Mouse (Mus musculus) right cerebral cortex, postnatal 25 days (tissue): Measurements from ENCODE around the gene Tbl1x.

ENCODE experiments used
- DNase-seq: peaks from one replicate; pipeline ENCODE4 v3.0.0; 2022

The Tbl1x gene

GRCm38 (mm10) chrX:77613041-77613440 lies 102.2 kb downstream of the Tbl1x start:
- no peak for DNase-seq

GRCm38 (mm10) chrX:77615735-77616293 lies 105.0 kb downstream of the Tbl1x start:
- DNase-seq: no peak

- no peak for DNase-seq
Observed at GRCm38 (mm10) chrX:77617368-77618144, 106.7 kb downstream of the Tbl1x start.

- DNase-seq: no peak
Observed at GRCm38 (mm10) chrX:77630439-77630838, 119.6 kb downstream of the Tbl1x start.

GRCm38 (mm10) chrX:77636499-77636898 lies 125.7 kb downstream of the Tbl1x start:
- DNase-seq: no peak

- DNase-seq: peak; percentile 12
Observed at GRCm38 (mm10) chrX:77638076-77638475, 127.3 kb downstream of the Tbl1x start.

GRCm38 (mm10) chrX:77640301-77640700 lies 129.5 kb downstream of the Tbl1x start:
- no peak for DNase-seq

- DNase-seq: no peak
Observed at GRCm38 (mm10) chrX:77646164-77646563, 135.4 kb downstream of the Tbl1x start.

- no peak for DNase-seq
Observed at GRCm38 (mm10) chrX:77650246-77650645, 139.4 kb downstream of the Tbl1x start.

GRCm38 (mm10) chrX:77662030-77662429 lies 151.2 kb downstream of the Tbl1x start:
- DNase-seq: no peak

GRCm38 (mm10) chrX:77663276-77663675 lies 152.5 kb downstream of the Tbl1x start:
- no peak for DNase-seq

GRCm38 (mm10) chrX:77665030-77665429 lies 154.2 kb downstream of the Tbl1x start:
- no peak for DNase-seq

GRCm38 (mm10) chrX:77666911-77667310 lies 156.1 kb downstream of the Tbl1x start:
- DNase-seq: no peak

- no peak for DNase-seq
Observed at GRCm38 (mm10) chrX:77667441-77667840, 156.6 kb downstream of the Tbl1x start.

GRCm38 (mm10) chrX:77669779-77670550 lies 159.2 kb downstream of the Tbl1x start:
- peak; percentile 3 for DNase-seq
